Mouse (Mus musculus) gastrocnemius, adult 18-20 months (tissue): Measurements from ENCODE around the gene Dusp23. TPM values are rescaled to one million over a fixed set of nuclear protein-coding genes. Genes with fewer than 3 reads are reported as not detected.

Source experiments
- DNase-seq: peaks from one replicate; pipeline ENCODE4 v3.0.0; 2021; ENCODE audit warnings: low spot score
- long read RNA-seq, 2 experiments: library from polyadenylated mRNA; stranded (forward); transcript quantifications; one replicate each; pipeline ENCODE4 v2.0.0; 2021
- total RNA-seq, 2 experiments: library from RNA; stranded (reverse); gene quantifications; 2 replicates each; pipeline ENCODE4 v1.2.3; 2021

Gene Dusp23
- total RNA-seq: 10 to 100 TPM; 29.9 to 35.1 TPM
- long read RNA-seq, experiment 1, transcript Dusp23-201 (2 exons, 1,410 nt): major isoform, 40 of 40 reads
- long read RNA-seq, experiment 1, partial matches to known transcripts: 0 of 40 reads
- long read RNA-seq, experiment 1, other reads (novel, unspliced or antisense): 0 of 40 reads
- long read RNA-seq, experiment 2, transcript Dusp23-201 (2 exons, 1,410 nt): major isoform, 23 of 23 reads
- long read RNA-seq, experiment 2, partial matches to known transcripts: 0 of 23 reads
- long read RNA-seq, experiment 2, other reads (novel, unspliced or antisense): 0 of 23 reads

DNA sequence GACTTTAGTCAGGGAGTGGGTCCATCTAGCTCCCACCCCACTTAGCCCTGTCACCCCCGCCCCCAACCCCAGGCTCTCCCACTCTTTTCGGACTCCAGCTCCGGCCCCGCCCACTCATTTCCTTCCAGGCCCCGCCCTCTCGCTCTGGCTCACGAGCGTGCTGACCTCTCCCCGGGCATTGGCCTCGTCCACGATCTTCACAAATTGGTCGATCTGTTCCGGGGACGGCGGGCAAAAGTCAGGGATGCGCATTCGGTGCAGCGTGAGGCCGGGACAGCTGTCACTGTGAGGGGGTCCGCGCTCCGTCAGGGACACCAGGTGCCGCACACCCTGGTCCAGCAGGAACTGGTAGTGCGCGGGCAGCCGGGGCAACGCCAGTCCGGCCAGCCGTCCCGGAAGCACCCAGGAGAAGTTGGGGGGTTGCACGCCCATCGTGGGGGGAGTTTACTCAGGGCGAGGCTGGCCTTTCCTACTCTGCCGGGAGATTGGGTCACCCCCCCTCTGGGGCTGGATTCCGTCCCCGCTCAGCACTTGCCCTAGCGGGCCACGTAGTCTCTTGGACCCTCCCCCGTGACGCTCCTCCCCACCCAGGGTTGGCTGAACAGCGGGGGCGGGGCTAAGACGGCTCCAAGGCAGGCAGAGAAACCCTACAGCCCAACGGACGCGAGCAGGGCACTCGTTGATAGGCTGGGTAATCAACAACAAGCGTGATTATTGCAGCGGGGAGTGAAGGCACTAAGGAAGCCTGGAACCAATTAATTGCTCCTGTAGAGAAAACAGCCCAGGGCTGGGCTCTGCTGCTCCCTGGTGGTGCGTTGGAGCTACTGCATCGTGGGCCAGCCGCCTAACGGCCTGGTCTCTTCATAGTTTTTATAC, at the start of gene Dusp23:
Dusp23 (minus strand) TSS at position 512 of the 876 bp plus-strand sequence.
- peak; percentile 99 for DNase-seq

DNA sequence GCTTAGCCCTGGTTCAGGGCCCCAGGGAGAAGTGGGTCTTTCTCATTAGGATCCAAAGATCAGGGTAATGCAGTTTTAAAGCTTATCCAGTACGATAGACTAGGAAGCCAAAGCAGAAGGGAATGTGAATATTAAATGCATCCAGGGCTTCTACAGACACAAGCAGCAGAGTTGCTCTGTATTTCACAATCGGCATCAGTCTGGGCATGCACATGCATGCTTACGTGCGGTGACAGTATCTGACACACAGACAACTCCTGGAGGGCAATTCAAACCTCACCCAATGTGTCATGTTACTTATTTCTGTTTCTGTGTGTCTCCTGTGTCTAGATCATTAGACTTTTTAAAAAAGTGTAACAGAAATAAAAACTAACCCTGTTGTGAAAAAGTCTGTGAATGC, 48.0 kb upstream of the Dusp23 start:
- DNase-seq: no peak

DNA sequence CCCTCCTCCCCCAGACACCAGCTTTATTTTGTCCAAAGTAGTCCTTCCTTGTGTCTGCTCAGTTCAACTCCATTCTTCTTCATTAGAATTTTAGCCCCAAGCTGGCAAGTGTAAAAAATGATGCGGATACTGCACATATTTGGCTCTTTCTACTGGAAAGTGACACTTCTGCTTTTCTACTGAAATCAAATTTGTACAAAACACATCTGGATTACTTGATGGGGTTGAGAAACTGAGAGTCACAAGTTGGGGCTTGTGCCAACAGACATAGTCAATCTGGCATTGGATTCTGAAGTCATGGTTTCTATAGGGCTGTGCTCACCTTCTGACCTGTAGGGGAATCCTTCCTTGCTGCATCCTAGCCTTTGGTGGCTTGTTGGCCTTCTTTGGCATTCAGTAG, 38.0 kb upstream of the Dusp23 start:
- no peak for DNase-seq

DNA sequence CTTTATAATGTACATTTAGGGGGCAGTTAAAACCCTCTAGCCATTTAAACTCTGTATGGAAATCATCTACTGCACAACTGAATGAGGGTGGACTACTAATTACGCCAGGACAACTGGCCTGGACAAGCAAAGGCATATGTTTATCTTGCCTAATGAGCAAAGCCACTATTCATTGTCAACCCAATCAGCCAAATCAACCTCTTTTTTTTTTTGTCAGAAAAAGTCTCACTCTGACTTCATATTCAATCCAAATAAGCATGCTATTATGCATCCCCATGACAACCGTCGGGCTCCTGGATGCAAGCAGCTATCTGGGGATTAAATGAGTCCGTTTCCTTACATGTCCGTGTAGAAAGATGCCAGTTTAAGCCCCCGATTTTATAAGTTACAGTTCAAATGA, 34.8 kb upstream of the Dusp23 start:
- DNase-seq: no peak

DNA sequence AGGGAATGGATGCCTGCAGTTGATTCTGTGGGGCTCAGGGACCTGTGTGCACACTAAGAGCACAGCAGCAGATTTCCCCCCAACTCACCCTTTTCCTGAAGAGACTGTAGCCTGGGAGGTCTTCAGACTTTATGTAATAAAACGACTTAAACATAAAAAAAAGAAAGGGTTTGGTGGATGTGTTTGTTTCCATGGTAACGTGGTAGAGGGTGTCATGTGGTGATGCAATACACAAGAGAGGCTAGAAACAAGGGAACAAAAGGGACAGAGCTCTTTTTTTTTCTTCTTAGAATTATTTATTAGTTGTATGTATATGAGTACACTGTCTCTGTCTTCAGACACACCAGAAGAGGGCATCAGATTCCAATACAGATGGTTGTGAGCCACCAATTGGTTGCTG, 32.7 kb upstream of the Dusp23 start:
- no peak for DNase-seq

DNA sequence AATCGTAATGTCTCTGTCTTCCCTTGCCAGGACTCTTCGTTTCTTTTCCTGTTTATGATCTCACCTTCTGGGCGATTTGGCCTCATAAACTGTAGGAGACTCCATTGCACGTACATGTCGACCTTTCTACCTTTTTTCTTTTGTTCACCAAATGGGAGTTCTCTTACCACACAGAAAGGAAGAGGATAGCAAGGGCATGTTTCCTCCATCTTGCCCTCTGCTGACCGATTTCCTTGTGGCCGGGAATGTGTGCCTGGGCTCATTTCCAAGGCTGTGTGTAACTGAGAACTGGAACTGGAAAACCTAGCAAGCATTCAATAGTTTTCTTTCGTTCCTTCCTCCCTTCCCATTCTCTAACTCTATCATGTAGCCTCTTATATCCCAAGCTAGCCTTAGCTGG, 26.9 kb upstream of the Dusp23 start:
- DNase-seq: no peak

DNA sequence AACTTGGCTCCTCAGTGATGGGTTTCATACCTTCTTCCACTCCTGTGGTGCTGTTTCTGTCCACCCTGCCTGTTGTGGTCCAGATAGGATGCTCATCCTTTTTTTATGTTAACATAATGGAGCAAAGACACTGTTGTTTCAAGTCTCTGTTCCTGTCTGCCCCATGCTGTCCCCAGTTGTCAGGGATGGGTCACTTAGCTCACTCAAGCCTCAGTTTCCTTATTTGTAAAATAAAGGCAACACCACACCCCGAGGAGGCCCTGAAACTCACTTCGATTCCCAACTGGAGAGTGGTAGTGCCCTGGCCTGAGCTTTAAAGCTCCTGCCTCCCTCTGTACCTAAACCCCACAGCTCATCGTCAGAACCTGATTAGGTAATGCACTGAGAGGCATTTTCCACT, 24.5 kb upstream of the Dusp23 start:
- no peak for DNase-seq

DNA sequence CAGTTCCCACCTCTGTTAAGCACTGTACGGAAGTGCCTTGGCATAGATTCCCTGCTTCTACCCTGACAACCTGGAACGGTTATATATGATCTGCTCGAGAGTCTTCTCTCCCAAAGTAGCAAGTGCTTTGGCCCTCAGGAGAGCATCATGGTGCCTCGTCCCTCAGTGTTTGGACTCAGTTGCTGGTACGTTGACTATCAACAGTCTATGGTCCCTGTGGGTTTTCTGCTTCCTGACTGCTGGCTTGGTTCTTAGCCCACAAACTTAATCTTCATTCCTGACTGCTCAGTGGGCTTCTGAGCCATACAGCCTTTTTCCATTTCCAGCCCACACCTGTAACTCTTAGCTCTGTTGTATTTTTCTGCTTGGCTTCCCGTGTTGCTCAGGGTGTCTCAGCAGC, 21.1 kb upstream of the Dusp23 start:
- no peak for DNase-seq

DNA sequence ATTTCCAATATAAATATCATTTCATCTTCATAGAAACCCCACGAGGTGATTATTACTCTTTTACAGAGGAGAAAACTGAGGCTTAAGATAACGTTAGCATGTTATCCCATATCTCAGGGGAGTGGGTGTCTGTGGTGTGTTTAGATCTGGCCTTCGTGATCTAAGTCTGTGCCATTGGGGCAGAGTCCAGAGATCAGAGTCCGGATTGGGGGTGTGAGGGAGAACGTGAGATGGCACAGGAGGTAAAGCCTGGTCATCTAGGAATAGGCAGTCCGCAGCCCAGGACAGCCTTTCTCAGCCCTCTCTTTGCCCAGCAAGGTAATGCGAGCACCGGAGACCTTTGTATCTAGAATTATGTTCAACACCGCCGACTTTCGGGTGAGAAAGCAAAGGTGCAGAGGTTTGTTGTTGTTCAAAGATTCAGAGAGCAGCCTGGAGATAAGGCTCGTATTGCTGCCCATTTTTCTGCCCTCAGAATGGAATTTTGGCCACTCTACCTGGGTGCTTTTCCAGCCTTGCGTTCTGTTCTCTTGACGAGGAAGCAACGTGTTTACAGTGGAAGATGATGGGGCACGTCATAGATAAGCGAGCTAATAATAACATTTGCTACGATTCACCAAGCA, 19.4 kb upstream of the Dusp23 start:
- no peak for DNase-seq

DNA sequence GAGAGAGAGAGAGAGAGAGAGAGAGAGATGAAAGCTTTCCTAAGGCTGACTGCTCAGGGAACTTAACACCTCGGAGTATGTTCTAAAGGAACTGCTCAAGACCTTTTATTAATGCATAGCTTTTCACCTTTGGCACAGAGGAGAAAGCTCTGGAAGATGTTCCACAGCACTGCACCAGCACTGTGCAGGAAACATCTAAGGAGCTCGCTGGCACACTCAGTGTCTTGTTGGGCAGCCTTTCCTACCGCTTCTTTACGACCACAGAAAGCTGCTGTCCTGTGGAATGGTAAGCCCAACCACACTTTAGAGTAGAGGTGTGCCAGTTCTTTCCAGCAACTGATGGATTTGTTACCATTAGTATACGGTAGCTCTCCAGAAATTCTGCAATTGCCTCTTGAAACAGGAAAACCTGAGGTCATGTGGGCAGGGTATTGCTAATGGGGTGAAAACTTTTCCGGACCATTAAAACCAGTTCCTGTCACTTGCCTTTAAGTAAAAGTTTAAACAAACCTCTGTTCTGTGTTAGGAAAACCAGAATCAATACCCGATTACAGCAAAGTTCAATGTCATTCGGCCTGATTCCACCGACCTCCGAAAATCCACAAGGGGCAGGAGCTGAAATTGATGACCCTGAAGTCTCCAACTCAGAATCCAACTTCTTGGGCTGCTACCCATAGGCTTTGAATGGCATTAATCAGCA, 18.7 kb upstream of the Dusp23 start:
- no peak for DNase-seq

DNA sequence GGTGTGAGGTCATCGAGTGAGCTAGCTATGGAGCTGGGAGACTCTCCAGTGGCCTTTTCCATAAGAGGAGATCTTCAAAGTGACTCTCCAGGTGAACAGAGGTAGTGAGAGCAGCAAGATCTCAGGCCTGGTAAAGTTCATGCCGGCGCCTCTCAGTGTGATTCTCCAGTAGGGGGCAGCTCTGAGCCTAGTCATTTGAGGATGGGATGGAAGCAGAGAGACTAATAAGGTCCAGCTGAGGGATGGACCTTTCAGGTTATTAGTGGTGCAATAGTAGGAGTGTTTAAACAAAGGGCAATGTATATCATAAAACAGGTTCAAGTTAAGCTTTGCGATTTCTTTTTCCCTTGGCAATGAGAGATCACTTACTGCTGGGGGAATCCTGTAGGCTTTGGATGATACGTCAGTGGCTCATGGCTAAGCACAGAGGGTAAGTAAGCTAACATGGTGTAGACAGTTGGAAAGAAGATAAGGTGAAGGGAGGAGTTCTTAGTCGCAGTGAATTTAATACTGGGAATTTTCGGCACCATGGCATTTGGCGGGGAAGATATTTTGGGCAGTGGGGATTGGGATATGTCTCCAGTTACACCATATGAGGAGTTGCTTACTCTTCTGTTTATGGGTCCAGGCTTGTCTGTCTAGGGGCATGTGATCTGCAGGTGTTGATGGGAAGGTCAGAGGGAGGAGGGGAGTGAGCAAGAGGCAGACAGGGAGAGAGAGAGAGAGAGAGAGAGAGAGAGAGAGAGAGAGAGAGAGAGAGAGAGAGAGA, 17.9 kb upstream of the Dusp23 start:
- DNase-seq: peak; percentile 54

DNA sequence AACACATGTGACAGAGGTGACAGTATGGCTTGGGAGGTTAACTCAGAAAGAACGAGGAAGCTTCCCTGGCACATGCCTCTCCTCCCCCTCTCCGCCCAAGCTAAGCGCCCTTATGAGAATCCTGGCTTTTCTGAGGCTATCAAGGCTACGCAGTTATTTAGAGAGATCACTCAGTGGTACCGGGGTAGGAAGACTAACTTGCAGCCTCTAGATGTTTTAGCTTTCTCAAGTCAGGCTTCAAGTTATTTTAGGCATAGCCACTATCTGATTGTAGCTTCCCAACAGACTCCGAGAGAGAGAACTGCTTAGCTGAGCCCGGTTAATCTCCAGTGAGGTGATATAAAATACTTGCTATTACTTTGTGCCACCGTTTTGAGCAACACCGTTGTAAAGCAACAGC, 16.6 kb upstream of the Dusp23 start:
- DNase-seq: no peak

DNA sequence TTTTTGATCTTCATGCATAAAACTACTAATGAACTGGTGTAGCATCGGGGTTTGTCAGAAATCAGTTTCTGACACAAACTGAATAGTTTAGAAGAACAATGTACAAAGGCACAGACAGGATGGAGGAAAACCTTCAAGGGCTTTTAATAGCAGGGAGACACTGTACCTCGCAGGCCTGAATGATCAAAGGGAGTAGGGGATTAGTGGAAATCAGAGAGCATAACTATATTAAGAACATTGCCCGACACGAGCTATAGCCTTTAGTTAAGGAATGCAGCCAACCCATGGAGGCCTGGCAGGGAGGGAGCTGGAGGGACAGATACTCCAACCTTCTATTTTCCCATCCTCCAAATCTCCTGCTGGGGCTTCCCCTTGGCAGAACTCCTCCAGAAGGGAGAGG, 14.5 kb upstream of the Dusp23 start:
- peak; percentile 26 for DNase-seq

DNA sequence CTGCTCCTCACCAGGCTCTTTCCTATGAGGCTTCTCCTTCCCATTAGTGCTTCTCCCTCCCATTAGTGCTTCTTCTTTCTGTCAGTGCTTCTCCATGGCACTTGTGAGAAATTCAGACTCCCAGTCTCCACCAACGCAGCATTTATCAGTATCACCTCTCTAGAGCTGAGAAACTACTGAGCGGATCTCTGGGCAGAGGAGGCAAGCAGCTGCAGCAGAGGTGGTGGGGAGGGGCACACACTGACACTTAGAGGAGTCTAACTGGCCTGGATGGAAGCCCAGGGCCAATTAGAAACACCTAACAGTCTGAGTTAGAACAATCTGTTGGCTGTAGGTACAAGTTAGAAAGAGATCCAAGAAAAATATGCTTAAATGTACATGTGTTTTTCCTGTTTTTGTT, 6.0 kb upstream of the Dusp23 start:
- DNase-seq: no peak

DNA sequence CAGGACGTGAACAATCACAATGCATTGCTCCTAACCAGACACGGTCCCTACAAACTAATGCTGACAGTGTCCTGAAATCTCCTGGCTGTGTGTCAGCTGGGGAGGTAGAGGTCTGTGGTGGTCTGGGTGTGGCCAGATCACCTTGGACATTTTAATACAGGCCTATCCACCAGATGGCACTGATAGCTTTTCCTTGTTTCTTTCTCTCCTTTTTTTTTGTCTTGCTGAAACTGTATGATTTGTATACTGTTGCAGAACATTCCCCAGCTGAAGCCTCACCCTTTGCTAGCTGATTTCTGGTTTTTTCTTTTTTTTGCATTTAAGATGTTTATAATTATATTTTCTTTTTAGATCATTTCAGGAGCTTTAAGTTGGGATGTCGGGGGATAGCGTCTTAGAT, 5.0 kb upstream of the Dusp23 start:
- DNase-seq: no peak

DNA sequence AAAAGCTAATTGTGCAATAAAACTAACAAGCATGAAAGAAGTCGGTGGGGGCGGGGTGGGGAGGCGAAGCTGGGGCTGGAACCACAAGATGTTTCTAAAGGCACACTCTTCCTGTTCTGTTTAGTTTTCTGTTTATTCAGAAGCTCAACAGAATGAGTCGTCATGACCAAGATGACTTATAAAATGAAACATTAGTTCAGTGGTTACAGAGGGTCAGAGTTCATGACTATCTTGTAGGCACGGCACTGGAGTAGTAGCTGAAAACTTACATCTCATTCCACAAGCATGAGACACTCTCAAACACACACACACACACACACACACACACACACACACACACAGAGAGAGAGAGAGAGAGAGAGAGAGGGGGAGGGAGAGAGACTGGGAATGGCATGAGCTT, 3.5 kb upstream of the Dusp23 start:
- no peak for DNase-seq

DNA sequence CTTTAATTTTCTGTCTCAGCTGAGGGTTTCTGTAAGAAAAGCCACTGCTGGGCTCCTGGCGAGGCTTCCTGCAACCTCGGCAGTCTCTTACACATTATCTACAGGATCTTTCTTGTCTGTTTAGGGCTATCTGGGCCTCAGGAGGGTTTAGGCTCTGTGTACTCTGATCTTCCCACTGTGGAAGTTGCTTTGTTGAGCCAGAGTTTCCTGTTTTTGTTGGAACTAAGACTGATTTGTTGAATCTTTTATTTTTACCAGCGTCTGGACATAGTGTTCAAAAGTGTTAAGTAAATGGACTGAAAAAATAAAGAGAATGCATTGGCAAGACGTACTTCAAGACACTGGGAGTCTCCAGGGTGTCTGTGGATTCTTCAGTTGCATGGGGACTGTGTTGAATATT, 2.5 kb upstream of the Dusp23 start:
- DNase-seq: no peak

DNA sequence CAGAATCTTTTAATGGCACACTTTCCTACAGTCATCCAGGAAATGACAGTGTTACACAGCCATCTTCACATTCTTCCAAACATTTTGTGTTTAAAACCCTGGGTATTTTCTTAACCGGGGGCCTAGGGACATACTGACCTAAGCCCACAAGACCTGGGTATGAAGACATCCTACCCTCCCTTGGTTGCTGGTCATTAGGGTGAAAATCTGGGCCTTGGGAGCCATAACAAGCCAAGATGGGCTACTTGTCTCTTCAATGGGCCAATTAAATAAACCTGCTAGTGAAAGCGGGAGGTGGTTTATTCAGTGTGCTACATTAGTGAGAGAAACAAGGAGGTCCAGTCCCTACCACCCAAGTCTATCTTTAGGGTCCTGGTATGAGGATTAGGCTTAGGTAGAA, 1.4 kb upstream of the Dusp23 start:
- DNase-seq: no peak

DNA sequence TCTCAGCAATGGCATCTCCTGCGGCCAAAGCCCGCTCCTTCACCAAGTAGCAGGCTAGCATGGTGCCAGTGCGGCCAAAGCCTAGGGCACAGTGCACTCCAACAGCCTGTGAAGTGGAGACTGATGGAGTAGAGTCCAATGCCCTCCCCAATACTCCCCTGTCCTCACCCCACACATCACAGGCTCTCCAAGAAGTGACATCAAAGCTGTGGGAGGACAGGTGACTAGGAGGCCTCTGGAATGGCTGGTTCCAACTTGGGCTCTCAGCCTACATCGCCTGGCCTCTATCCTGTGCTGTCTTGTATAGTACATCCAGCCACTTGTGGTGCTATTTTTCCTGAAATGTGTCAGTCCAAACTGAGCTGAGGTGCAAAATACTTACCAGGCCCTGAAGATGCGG, 1.0 kb downstream of the Dusp23 start:
- DNase-seq: no peak

DNA sequence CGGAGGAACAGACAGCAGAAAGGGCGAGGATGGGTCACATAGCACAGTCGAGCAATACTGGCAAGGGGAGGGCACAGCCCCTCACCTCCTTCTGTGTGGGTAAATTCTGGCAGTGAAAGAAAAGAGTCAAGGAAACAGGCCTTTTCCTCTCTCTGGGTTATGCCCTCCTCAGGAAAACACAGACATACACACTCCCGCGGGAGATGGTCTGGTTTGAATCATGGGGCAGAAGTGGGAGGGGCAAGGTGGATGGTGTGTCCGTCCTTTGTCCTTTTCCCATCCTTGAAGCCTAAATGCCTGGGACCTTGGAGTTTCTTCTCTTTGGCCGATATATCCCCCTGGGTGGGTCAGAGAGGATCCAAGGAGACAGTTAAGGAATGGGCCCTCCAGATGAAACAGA, 2.9 kb downstream of the Dusp23 start:
- DNase-seq: no peak

DNA sequence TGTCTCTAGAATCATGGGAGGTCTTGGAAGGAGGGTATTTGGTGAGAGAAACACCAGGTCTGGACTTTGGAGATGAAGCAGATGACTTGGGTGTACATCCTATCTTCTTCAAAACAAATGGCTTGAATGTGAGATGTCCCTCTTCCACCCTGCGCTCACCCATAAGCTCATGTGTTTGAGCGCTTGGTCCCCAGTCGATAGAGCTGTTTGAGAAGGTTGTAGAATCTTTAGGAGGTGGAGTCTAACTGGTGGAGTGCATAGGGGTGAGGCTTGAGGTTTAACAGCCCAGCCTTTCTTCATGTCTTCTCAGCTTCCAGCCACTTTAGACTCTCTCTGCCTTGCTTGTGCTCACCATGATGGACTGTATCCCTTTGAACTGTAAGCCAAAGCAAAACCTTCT, 6.5 kb downstream of the Dusp23 start:
- DNase-seq: no peak
